Mouse (Mus musculus) ES-Bruce4 (cell line): ENCODE data around the gene C1qtnf3. TPM values are rescaled to one million over a fixed set of nuclear protein-coding genes. Genes with fewer than 3 reads are reported as not detected.

ENCODE experiments used
- H3K27ac ChIP-seq: 2 replicates; pipeline ENCODE4 v1.5.1; 2012; ENCODE audit warnings: low read length, inconsistent platforms; ENCODE audit not compliant: insufficient read depth
- H3K27me3 ChIP-seq: 2 replicates; pipeline ENCODE4 v1.6.1; 2012; ENCODE audit warnings: mild to moderate bottlenecking, low read length, inconsistent platforms; ENCODE audit not compliant: control insufficient read depth, poor library complexity, insufficient read depth, severe bottlenecking
- H3K36me3 ChIP-seq: 2 replicates; pipeline ENCODE4 v1.6.1; 2012; ENCODE audit warnings: inconsistent platforms, mild to moderate bottlenecking, low read length, moderate library complexity; ENCODE audit not compliant: control insufficient read depth, poor library complexity, insufficient read depth, severe bottlenecking
- H3K4me1 ChIP-seq: one replicate; pipeline ENCODE4 v1.8.1; 2011; ENCODE audit warnings: low read length; ENCODE audit not compliant: control insufficient read depth, insufficient read depth
- H3K4me3 ChIP-seq: 2 replicates; pipeline ENCODE4 v1.5.1; 2011; ENCODE audit warnings: low read depth, mild to moderate bottlenecking, low read length
- H3K9ac ChIP-seq: 2 replicates; pipeline ENCODE4 v1.6.1; 2012; ENCODE audit warnings: low read depth, mild to moderate bottlenecking, inconsistent platforms; ENCODE audit not compliant: poor library complexity, severe bottlenecking
- H3K9me3 ChIP-seq: replicated peaks from 2 replicates; pipeline ENCODE4 v1.6.1; 2012; ENCODE audit warnings: mild to moderate bottlenecking, low read length, inconsistent platforms; ENCODE audit not compliant: control insufficient read depth, poor library complexity, insufficient read depth, severe bottlenecking
- CTCF ChIP-seq: IDR thresholded peaks from one replicate; pipeline ENCODE4 v1.8.1; 2011; ENCODE audit warnings: low read depth, low read length
- EP300 ChIP-seq: IDR thresholded peaks from 2 replicates; pipeline ENCODE4 v1.6.1; 2011; ENCODE audit warnings: low read depth, low read length; ENCODE audit not compliant: insufficient read depth
- POLR2A ChIP-seq: IDR thresholded peaks from one replicate; pipeline ENCODE4 v1.8.1; 2011; ENCODE audit warnings: low read length; ENCODE audit not compliant: insufficient read depth
- polyA plus RNA-seq: library from polyadenylated mRNA; stranded (reverse); fragments of >200 nt; gene quantifications from 2 replicates; pipeline ENCODE4 v1.2.4, GENCODE M21; 2011; ENCODE audit warnings: low read depth; ENCODE audit not compliant: missing spikeins, insufficient read depth, insufficient read length

Gene C1qtnf3
- polyA plus RNA-seq, 1 experiment: not detected

DNA sequence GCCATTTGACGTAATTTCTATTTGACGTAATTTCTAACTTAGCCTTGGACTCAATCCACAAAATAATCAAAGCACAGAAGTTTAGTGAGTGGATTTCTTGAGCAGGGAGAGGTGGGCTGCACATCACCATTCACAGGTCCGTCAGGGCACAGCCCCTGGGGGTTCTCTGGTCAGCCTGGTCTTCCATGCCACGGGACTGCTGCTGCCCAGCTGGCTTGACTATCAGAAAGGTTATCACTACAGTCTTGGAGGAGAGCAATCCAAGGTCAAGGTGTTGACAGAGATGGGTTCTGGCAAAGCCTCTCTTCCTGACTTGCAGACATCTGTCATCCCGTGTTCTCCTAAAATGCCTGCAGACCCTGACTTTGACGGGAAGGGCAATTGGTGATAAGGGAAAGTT is 52.5 kb downstream of the C1qtnf3 start:
- no peak for TF ChIP-seq EP300
- TF ChIP-seq POLR2A: no peak
- TF ChIP-seq CTCF: no peak
- H3K9ac ChIP-seq: no peak overlapping the region

DNA sequence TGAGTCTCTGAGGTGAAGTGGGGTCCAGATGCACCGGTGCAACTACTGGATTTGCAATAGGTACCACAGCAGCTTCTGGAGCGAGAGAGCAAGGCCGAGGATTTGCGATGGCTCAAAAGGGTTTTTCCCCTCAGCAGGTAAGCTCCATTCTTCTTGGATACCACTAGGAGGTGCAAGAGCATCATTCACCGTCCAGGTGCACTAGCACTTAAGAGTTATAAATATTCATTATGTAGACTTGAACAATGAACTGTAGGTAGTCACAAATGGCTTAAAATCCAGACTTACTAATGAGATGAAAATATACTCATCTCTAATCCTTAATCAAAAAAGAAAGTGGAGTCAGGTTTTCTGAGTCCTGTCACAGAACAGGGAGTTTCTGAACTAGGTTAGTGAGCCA is 56.6 kb downstream of the C1qtnf3 start:
- no peaks in the 10 kb centered on the region for H3K36me3 ChIP-seq
- no peak overlapping the region for H3K9ac ChIP-seq
- TF ChIP-seq CTCF: peak; percentile 35
- TF ChIP-seq EP300: no peak
- H3K27me3 ChIP-seq: no peaks in the 10 kb centered on the region; the same call in 1 of the 2 replicates
- H3K27ac ChIP-seq: no peak overlapping the region
- no peak overlapping the region for H3K4me3 ChIP-seq
- H3K4me1 ChIP-seq: no peaks in the 10 kb centered on the region
- no peaks in the 10 kb centered on the region for H3K9me3 ChIP-seq

More for the DNA sequence above, 52.5 kb downstream of the C1qtnf3 start:
- no peak overlapping the region for H3K27ac ChIP-seq
- H3K9me3 ChIP-seq: no peaks in the 10 kb centered on the region
- H3K36me3 ChIP-seq: no peaks in the 10 kb centered on the region
- H3K4me3 ChIP-seq: no peak overlapping the region
- no peaks in the 10 kb centered on the region; the same call in 1 of the 2 replicates for H3K27me3 ChIP-seq
- H3K4me1 ChIP-seq: no peaks in the 10 kb centered on the region

DNA sequence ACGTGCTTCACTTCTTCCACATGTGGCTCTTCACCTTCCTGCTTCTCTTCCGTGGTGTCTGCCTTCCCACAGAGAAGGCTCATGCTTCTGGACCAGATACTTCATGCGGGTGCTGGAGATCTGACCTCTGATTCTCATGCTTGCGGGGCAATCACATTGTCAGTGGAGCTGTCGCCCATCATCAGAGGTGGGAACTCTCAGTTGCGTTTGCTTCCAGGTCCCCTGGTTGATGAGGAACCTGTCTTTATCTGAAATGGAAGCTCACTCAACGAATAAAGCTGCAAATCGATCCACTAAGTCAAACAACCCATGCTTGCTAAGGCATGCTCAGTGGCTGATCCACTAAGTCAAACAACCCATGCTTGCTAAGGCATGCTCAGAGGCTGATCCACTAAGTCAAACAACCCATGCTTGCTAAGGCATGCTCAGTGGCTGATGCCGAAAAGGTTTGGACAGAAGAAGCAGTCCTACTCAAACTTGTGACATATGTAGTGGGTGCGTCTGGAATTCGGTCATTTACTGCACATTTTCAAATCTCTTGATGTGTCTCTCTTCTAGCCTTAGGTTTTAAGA is 58.9 kb downstream of the C1qtnf3 start:
- H3K27me3 ChIP-seq: no peaks in the 10 kb centered on the region; the same call in 1 of the 2 replicates
- TF ChIP-seq EP300: no peak
- TF ChIP-seq CTCF: no peak
- no peak for TF ChIP-seq POLR2A

DNA sequence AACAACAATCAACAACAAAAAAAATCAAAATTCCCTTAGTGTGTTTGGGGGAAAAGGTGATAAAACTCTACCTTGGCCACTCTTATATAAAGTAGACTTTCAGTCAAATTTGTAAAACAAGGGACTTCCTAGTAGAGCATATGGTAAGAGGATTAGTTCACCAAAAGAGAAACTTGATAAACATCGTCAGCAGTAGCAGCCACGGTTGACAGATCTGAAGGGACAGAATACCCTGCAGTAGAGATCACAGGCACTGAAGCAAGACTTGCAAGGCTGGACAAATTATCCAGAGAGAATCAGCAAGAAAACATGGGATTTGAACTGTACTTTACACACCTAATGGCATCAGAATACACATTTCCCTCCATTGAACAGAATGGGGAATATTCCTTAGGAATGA is 62.8 kb downstream of the C1qtnf3 start:
- no peak overlapping the region for H3K27ac ChIP-seq
- H3K9me3 ChIP-seq: no peaks in the 10 kb centered on the region
- no peak overlapping the region for H3K9ac ChIP-seq
- H3K4me1 ChIP-seq: no peaks in the 10 kb centered on the region
- TF ChIP-seq CTCF: no peak
- TF ChIP-seq POLR2A: no peak
- TF ChIP-seq EP300: no peak
- H3K27me3 ChIP-seq: no peaks in the 10 kb centered on the region
- no peaks in the 10 kb centered on the region for H3K36me3 ChIP-seq
- no peak overlapping the region for H3K4me3 ChIP-seq

More for the DNA sequence above, 58.9 kb downstream of the C1qtnf3 start:
- Histone ChIP-seq H3K4me1 (no peaks in the 10 kb centered on the region), H3K9ac (no peak overlapping the region), H3K4me3 (no peak overlapping the region), H3K9me3 (no peaks in the 10 kb centered on the region), H3K27ac (no peak overlapping the region), H3K36me3 (no peaks in the 10 kb centered on the region)

DNA sequence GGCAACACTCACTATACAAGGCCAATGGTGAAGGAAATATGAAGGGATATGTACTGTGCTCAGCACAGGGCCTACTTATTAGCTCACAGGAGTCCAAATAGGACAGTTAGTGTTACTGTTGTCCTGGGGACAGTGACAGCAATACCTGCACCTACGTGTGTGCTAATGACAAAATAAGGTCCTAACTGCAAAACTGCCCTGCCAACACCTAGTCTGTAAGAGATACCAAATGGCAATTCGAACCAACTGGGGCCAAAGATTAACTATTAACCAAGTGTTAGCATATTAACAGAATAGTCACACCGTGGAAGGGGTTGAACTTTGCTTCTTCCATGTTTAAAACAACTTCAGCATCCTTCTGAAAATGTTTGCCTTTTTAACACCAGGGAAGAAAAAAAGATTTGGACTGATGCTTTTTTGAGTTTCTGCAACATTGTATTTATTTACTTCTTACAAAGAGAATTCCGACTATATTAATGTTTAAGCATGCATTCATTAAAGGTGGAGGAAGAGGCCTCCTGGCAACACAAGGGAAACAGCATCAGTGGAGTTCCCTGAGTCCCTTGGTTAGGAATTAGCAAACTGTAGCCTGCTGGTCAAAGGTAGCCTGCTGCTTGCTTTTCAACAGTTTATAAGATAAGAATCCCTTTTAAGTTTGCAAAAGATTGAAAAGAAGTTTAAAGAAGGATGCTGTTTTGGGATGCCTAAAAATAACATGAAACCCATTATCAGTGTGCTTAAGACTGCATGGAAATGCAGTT is 74.8 kb downstream of the C1qtnf3 start:
- no peak for TF ChIP-seq POLR2A
- no peak for TF ChIP-seq EP300
- TF ChIP-seq CTCF: no peak
- no peaks in the 10 kb centered on the region for H3K9me3 ChIP-seq
- no peaks in the 10 kb centered on the region for H3K4me1 ChIP-seq
- H3K9ac ChIP-seq: no peak overlapping the region
- no peaks in the 10 kb centered on the region for H3K27me3 ChIP-seq
- no peaks in the 10 kb centered on the region for H3K36me3 ChIP-seq
- no peak overlapping the region for H3K4me3 ChIP-seq
- no peak overlapping the region for H3K27ac ChIP-seq

Other genes starting within 250 kb of the C1qtnf3 start
- 80.9 and 85.7 TPM in 2 replicates for gene Rai14, start 237.7 kb upstream of the C1qtnf3 start, polyA plus RNA-seq
- 11.8 and 15.0 TPM in 2 replicates for gene Amacr, start 29.4 kb downstream of the C1qtnf3 start, polyA plus RNA-seq
- gene Slc45a2, start 48.4 kb downstream of the C1qtnf3 start, polyA plus RNA-seq: not detected in 2 replicates
- gene Rxfp3, start 85.7 kb downstream of the C1qtnf3 start, polyA plus RNA-seq: not detected in 2 replicates
- 0.93 and 1.0 TPM in 2 replicates for gene Adamts12, start 112.5 kb downstream of the C1qtnf3 start, polyA plus RNA-seq